Mouse (Mus musculus) MEL (cell line): ENCODE measurements around the gene Crybb3.

Experiments used
- E2F4 ChIP-seq: IDR thresholded peaks from 2 replicates; pipeline ENCODE4 v1.6.1; 2011; ENCODE audit warnings: low read depth, low read length, improper control_type of control experiment, borderline replicate concordance
- POLR2A ChIP-seq, 2 experiments: IDR thresholded peaks; 2 replicates each; pipeline ENCODE4 v1.6.1; 2011 to 2012; ENCODE audit warnings: low read length in 2 of 2, mild to moderate bottlenecking in 2 of 2, control low read depth in 1 of 2, improper control_type of control experiment in 1 of 2, low read depth in 1 of 2, moderate library complexity in 1 of 2; ENCODE audit not compliant: control insufficient read depth in 1 of 2, insufficient read depth in 1 of 2, poor library complexity in 1 of 2

DNA sequence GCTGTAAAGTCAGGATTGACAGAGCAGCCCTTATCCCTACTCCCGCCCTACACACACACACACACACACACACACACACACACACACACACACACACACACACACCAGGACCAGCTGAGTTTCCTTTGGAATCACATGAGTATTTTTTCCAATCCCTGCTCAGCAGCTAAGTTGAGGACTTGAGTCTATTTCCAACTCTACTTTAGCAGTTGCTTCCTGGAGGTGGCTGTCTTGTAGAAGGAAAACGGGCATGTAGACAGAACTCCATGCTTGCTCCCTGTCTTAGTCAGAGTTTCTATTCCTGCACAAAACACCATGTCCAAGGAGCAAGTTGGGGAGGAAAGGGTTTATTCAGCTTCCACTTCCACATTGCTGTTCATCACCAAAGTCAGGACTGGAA is 6.1 kb upstream of the Crybb3 start:
- no peak for TF ChIP-seq E2F4
- TF ChIP-seq POLR2A (IDR thresholded peaks at IDR 0.05; ENCODE audit: control insufficient read depth in 1 of 2, insufficient read depth in 1 of 2, low read depth in 1 of 2, low read length in 2 of 2, poor library complexity in 1 of 2) = no peak
